11 mouse cellular contexts compared by ENCODE assay signal in the genomic region with DNA sequence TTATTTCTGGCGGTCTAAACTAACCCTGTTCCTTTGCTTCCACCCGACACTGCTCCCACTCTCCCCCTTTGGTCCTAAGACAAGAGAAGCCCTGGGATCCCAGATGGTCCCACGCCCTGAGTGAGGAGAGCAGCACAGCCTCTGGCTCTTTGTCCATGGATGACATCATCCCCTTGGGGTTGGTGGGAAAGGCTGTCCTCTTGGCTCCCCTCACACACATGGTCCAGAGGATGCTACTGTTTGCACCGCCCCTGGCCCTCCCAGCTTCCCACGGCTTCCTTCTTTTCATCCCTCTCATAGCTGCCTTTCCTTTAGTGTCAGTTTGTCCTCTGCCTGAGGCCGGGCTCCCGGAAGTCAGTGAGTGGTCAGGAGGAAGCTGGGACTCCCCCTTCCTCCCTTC. TPM values are rescaled to one million over a fixed set of nuclear protein-coding genes. Genes with fewer than 3 reads are reported as not detected.
A peak's percentile ranks its signal among the peaks of the same experiment; 100 is the strongest.
DNase-seq lines count a peak whose midpoint lies in the region; ATAC-seq lines count a peak whose summit lies in the region.
"Had no signal": no experiment of that assay in that cellular context is flagged by ENCODE, and none has a peak within 500 bp of the region (broad histone marks: within the 10 kb centered on the region; RNA-seq: fewer than 3 reads in every experiment).

No protein-coding gene starts in this region.

- peaks cover 3% of the 10 kb centered on the region; the same call in 1 of the 2 replicates for H3K36me3 ChIP-seq in heart, embryonic 12.5 days
- no peaks in the 10 kb centered on the region for H3K36me3 ChIP-seq in midbrain, embryonic 11.5 days (ENCODE audit: control insufficient read depth, insufficient read depth, low read length)
- no peaks in the 10 kb centered on the region for H3K36me3 ChIP-seq in midbrain, embryonic 13.5 days
- H3K36me3 ChIP-seq: limb, embryonic 12.5 days; midbrain, embryonic 15.5 days had no signal

- intact Hi-C loops in heart, postnatal 10 days (cut with DNase I) = no loop called here

- H3K4me1 ChIP-seq in heart, embryonic 12.5 days (replicated peaks) = peaks cover 39% of the 10 kb centered on the region
- H3K4me1 ChIP-seq in midbrain, embryonic 11.5 days (ENCODE audit: control insufficient read depth, insufficient read depth, low read length) = peaks cover 7% of the 10 kb centered on the region; the same call in 1 of the 2 replicates
- peaks cover 22% of the 10 kb centered on the region for H3K4me1 ChIP-seq in midbrain, embryonic 13.5 days (replicated peaks)

- peak; percentile 99 for DNase-seq in heart, adult 11 months
- peak; percentile 60 for DNase-seq in midbrain, embryonic 11.5 days (ENCODE audit: low spot score, missing footprints)
- DNase-seq in heart, postnatal 10 days = peak; percentile 86
- no peak for DNase-seq in testis, postnatal 10 days (ENCODE audit: low spot score)
- no peak for DNase-seq in right cerebral cortex, adult 18-20 months
- no peak for DNase-seq in right cerebral cortex, adult 2 months (ENCODE audit: low spot score in 2 of 2)

- no peak overlapping the region for H3K4me3 ChIP-seq in heart, embryonic 12.5 days
- H3K4me3 ChIP-seq in midbrain, embryonic 11.5 days (ENCODE audit: low read depth, low read length) = no peak overlapping the region
- no peak overlapping the region for H3K4me3 ChIP-seq in midbrain, embryonic 13.5 days (replicated peaks)
- H3K4me3 ChIP-seq: limb, embryonic 12.5 days; midbrain, embryonic 15.5 days had no signal

- no peak overlapping the region for H3K27ac ChIP-seq in heart, embryonic 12.5 days (ENCODE audit: poor library complexity, severe bottlenecking)
- H3K27ac ChIP-seq in midbrain, embryonic 11.5 days (ENCODE audit: low read depth, low read length) = no peak overlapping the region
- no peak overlapping the region for H3K27ac ChIP-seq in midbrain, embryonic 13.5 days
- H3K27ac ChIP-seq: kidney, postnatal 0 days; limb, embryonic 12.5 days; midbrain, embryonic 15.5 days had no signal

- H3K9me3 ChIP-seq in heart, embryonic 12.5 days (replicated peaks) = no peaks in the 10 kb centered on the region
- no peaks in the 10 kb centered on the region for H3K9me3 ChIP-seq in midbrain, embryonic 11.5 days (ENCODE audit: control insufficient read depth, low read length)
- no peaks in the 10 kb centered on the region for H3K9me3 ChIP-seq in midbrain, embryonic 13.5 days
- H3K9me3 ChIP-seq: limb, embryonic 12.5 days; midbrain, embryonic 15.5 days had no signal

- WGBS in heart, embryonic 12.5 days = 69% methylated on average over 7 of the region's 7 CpGs
- WGBS in midbrain, embryonic 11.5 days = 71% methylated on average over 7 of the region's 7 CpGs
- WGBS in midbrain, embryonic 13.5 days = 66% methylated on average over 7 of the region's 7 CpGs

- ATAC-seq in heart, embryonic 12.5 days (ENCODE audit: insufficient number of reproducible peaks, low FRiP score) = no peak; the same call in 1 of the 2 replicates
- no peak for ATAC-seq in midbrain, embryonic 11.5 days (ENCODE audit: low FRiP score)
- ATAC-seq in midbrain, embryonic 13.5 days = no peak
- ATAC-seq: midbrain, embryonic 15.5 days had no signal

- no peak overlapping the region for H3K9ac ChIP-seq in heart, embryonic 12.5 days
- H3K9ac ChIP-seq in midbrain, embryonic 11.5 days (ENCODE audit: low read length) = no peak overlapping the region
- no peak overlapping the region for H3K9ac ChIP-seq in midbrain, embryonic 13.5 days (replicated peaks)
- H3K9ac ChIP-seq: limb, embryonic 12.5 days; midbrain, embryonic 15.5 days had no signal

- peaks cover 3% of the 10 kb centered on the region; the same call in 1 of the 2 replicates for H3K27me3 ChIP-seq in heart, embryonic 12.5 days (replicated peaks)
- H3K27me3 ChIP-seq in midbrain, embryonic 11.5 days (ENCODE audit: control insufficient read depth, insufficient read depth, low read length) = peaks cover 4% of the 10 kb centered on the region; the same call in 1 of the 2 replicates
- H3K27me3 ChIP-seq in midbrain, embryonic 13.5 days = peaks cover 6% of the 10 kb centered on the region
- H3K27me3 ChIP-seq: midbrain, embryonic 15.5 days had no signal

- no peak overlapping the region for H3K4me2 ChIP-seq in heart, embryonic 12.5 days
- no peak overlapping the region for H3K4me2 ChIP-seq in midbrain, embryonic 11.5 days
- no peak overlapping the region for H3K4me2 ChIP-seq in midbrain, embryonic 13.5 days (replicated peaks)
- H3K4me2 ChIP-seq: limb, embryonic 12.5 days; midbrain, embryonic 15.5 days had no signal

RNA-seq across cellular contexts. Expression of gene Inka2, which starts 7.3 kb away (rescaled TPM):
- 2.2 and 3.2 TPM in 2 replicates for polyA plus RNA-seq in heart, embryonic 12.5 days (2016; fragmentation: Nextera tagmentation; extraction: Ambion mirVana)
- polyA plus RNA-seq in midbrain, embryonic 11.5 days (2014; fragmentation: Nextera tagmentation; extraction: Ambion mirVana) = 0.34 and 0.56 TPM in 2 replicates
- 1.9 and 2.4 TPM in 2 replicates for polyA plus RNA-seq in midbrain, embryonic 13.5 days (2015; fragmentation: Nextera tagmentation; extraction: Ambion mirVana)
- 10 to 100 TPM; 27.1 to 34.8 TPM for total RNA-seq in heart, postnatal 10 days (2021)

RNA-seq across cellular contexts. Expression of gene Ddx20, which starts 24.4 kb away (rescaled TPM):
- polyA plus RNA-seq in heart, embryonic 12.5 days (2016; fragmentation: Nextera tagmentation; extraction: Ambion mirVana) = 23.0 and 23.8 TPM in 2 replicates
- polyA plus RNA-seq in midbrain, embryonic 11.5 days (2014; fragmentation: Nextera tagmentation; extraction: Ambion mirVana) = 46.3 and 52.7 TPM in 2 replicates
- polyA plus RNA-seq in midbrain, embryonic 13.5 days (2015; fragmentation: Nextera tagmentation; extraction: Ambion mirVana) = 31.0 and 32.0 TPM in 2 replicates
- total RNA-seq in heart, postnatal 10 days (2021) = 10 to 100 TPM; 13.0 to 13.3 TPM

Comparison
In these comparisons a context has a peak if more than half of its experiments do, and no peak if none do; other contexts are left out.
1. DNase-seq: peak in heart, adult 11 months (single experiment), midbrain, embryonic 11.5 days (single experiment) and heart, postnatal 10 days (2 of 2); none in testis, postnatal 10 days (single experiment), right cerebral cortex, adult 18-20 months (single experiment) and right cerebral cortex, adult 2 months (0 of 2).